Mouse (Mus musculus): ENCODE measurements at regions not wholly inside any gene's neighbourhood (a gene's known extent, or its start where the extent isn't known, plus 50 kb on each side); places are given as distances from the start of the nearest gene placed in this dataset.

- no peaks in the 10 kb centered on the region for H3K36me3 ChIP-seq (ENCODE audit: control insufficient read depth, insufficient read depth, low read length)
- H3K9ac ChIP-seq (ENCODE audit: low read depth, low read length, severe bottlenecking) = no peak overlapping the region
- H3K27me3 ChIP-seq (ENCODE audit: control insufficient read depth, insufficient read depth, low read length) = no peaks in the 10 kb centered on the region
- H3K4me2 ChIP-seq (replicated peaks; ENCODE audit: low read depth, low read length, severe bottlenecking) = no peak overlapping the region
- H3K4me3 ChIP-seq (replicated peaks; ENCODE audit: low read length) = no peak overlapping the region
- WGBS = 86% methylated on average over 4 of the region's 4 CpGs
- DNase-seq (ENCODE audit: low spot score) = no peak
- TF ChIP-seq POLR2A (IDR thresholded peaks at IDR 0.05; ENCODE audit: borderline replicate concordance, extremely low read depth, insufficient read depth, insufficient read length) = no peak
- H3K9me3 ChIP-seq (ENCODE audit: control insufficient read depth, low read length) = no peaks in the 10 kb centered on the region
- H3K4me1 ChIP-seq (ENCODE audit: control insufficient read depth, insufficient read depth, low read length) = no peaks in the 10 kb centered on the region; the same call in 1 of the 2 replicates
- no peak for ATAC-seq (ENCODE audit: low FRiP score, low read depth)
- H3K27ac ChIP-seq (replicated peaks; ENCODE audit: low read depth, low read length) = no peak overlapping the region
These were observed 622.3 kb upstream of the Intu start for GRCm38 (mm10) chr3:39908676-39909362.

- H3K27ac ChIP-seq (replicated peaks; ENCODE audit: low read depth, low read length) = no peak overlapping the region
- DNase-seq (ENCODE audit: low spot score) (no peak), ATAC-seq (ENCODE audit: low FRiP score, low read depth) (no peak)
- no peak overlapping the region for H3K4me2 ChIP-seq (replicated peaks; ENCODE audit: low read depth, low read length, severe bottlenecking)
- TF ChIP-seq POLR2A (IDR thresholded peaks at IDR 0.05; ENCODE audit: borderline replicate concordance, extremely low read depth, insufficient read depth, insufficient read length) = no peak
- no peaks in the 10 kb centered on the region for H3K27me3 ChIP-seq (ENCODE audit: control insufficient read depth, insufficient read depth, low read length)
- WGBS = 83% methylated on average over 1 of the region's 1 CpGs
- H3K9ac ChIP-seq (ENCODE audit: low read depth, low read length, severe bottlenecking) = no peak overlapping the region
- H3K9me3 ChIP-seq (ENCODE audit: control insufficient read depth, low read length) = no peaks in the 10 kb centered on the region
- no peaks in the 10 kb centered on the region for H3K36me3 ChIP-seq (ENCODE audit: control insufficient read depth, insufficient read depth, low read length)
- H3K4me1 ChIP-seq (ENCODE audit: control insufficient read depth, insufficient read depth, low read length) = no peaks in the 10 kb centered on the region; the same call in 1 of the 2 replicates
- no peak overlapping the region for H3K4me3 ChIP-seq (replicated peaks; ENCODE audit: low read length)
These were observed 621.4 kb upstream of the Intu start for GRCm38 (mm10) chr3:39909642-39910041.

GRCm38 (mm10) chr3:39918601-39919000, 612.5 kb upstream of the Intu start:
- WGBS = 56% methylated on average over 2 of the region's 2 CpGs
- Histone ChIP-seq H3K4me3 (replicated peaks; ENCODE audit: low read length) (no peak overlapping the region), H3K27me3 (ENCODE audit: control insufficient read depth, insufficient read depth, low read length) (no peaks in the 10 kb centered on the region), H3K27ac (replicated peaks; ENCODE audit: low read depth, low read length) (no peak overlapping the region), H3K9me3 (ENCODE audit: control insufficient read depth, low read length) (no peaks in the 10 kb centered on the region), H3K4me2 (replicated peaks; ENCODE audit: low read depth, low read length, severe bottlenecking) (no peak overlapping the region), H3K9ac (ENCODE audit: low read depth, low read length, severe bottlenecking) (no peak overlapping the region), H3K4me1 (ENCODE audit: control insufficient read depth, insufficient read depth, low read length) (no peaks in the 10 kb centered on the region), H3K36me3 (ENCODE audit: control insufficient read depth, insufficient read depth, low read length) (no peaks in the 10 kb centered on the region)
- no peak for ATAC-seq (ENCODE audit: low FRiP score, low read depth)
- no peak for TF ChIP-seq POLR2A (IDR thresholded peaks at IDR 0.05; ENCODE audit: borderline replicate concordance, extremely low read depth, insufficient read depth, insufficient read length)
- DNase-seq (ENCODE audit: low spot score) = no peak

DNA sequence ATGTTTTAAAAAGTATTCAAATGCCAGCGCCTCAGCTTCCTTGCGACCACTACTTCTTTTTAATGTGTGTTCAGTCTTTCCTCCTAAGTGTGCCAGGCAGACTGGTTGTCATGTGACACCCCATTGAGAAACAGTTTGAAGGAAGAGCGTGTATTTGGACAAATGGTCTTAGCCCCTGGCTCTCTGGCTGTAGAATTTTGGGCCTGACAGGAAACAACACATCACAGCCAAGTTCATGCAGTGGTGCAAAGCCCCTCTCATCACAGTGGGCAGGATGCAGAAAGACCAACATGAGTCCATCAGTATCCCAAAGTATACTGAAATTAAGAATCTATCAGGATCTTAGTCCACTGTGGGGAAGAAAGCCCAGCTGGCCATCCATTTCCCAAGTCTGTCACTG, 605.6 kb upstream of the Intu start:
- DNase-seq (ENCODE audit: low spot score) (no peak), ATAC-seq (ENCODE audit: low FRiP score, low read depth) (no peak)
- Histone ChIP-seq H3K4me2 (replicated peaks; ENCODE audit: low read depth, low read length, severe bottlenecking) (no peak overlapping the region), H3K27me3 (ENCODE audit: control insufficient read depth, insufficient read depth, low read length) (no peaks in the 10 kb centered on the region), H3K27ac (replicated peaks; ENCODE audit: low read depth, low read length) (no peak overlapping the region), H3K9me3 (ENCODE audit: control insufficient read depth, low read length) (no peaks in the 10 kb centered on the region), H3K4me1 (ENCODE audit: control insufficient read depth, insufficient read depth, low read length) (no peaks in the 10 kb centered on the region), H3K4me3 (replicated peaks; ENCODE audit: low read length) (no peak overlapping the region), H3K36me3 (ENCODE audit: control insufficient read depth, insufficient read depth, low read length) (no peaks in the 10 kb centered on the region), H3K9ac (ENCODE audit: low read depth, low read length, severe bottlenecking) (no peak overlapping the region)
- WGBS = 74% methylated on average over 3 of the region's 3 CpGs
- TF ChIP-seq POLR2A (IDR thresholded peaks at IDR 0.05; ENCODE audit: borderline replicate concordance, extremely low read depth, insufficient read depth, insufficient read length) = no peak

DNA sequence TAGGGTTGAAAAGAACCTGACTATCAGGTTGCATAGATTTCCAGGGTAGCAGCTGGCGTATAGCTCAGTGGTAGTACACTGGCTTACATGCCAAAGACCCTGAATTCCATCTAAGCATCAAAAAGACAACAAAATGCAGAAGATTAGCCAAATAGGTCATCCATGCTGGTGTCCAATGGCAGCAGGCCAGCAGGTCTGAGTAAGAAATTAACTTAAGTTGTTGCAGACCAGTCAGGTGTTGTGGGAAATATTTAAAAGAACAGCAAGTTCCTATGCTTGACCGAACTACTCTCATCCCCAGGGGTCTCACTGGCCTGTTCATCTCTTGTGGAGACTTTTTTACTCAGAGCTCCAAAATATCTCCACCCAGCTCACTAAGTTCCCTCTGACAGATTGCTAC, 602.7 kb upstream of the Intu start:
- ATAC-seq (ENCODE audit: low FRiP score, low read depth) = no peak
- WGBS = 83% methylated on average over 2 of the region's 2 CpGs
- no peak overlapping the region for H3K4me3 ChIP-seq (replicated peaks; ENCODE audit: low read length)
- H3K27me3 ChIP-seq (ENCODE audit: control insufficient read depth, insufficient read depth, low read length) = no peaks in the 10 kb centered on the region
- no peaks in the 10 kb centered on the region for H3K36me3 ChIP-seq (ENCODE audit: control insufficient read depth, insufficient read depth, low read length)
- H3K9ac ChIP-seq (ENCODE audit: low read depth, low read length, severe bottlenecking) = no peak overlapping the region
- no peak for DNase-seq (ENCODE audit: low spot score)
- H3K9me3 ChIP-seq (ENCODE audit: control insufficient read depth, low read length) = no peaks in the 10 kb centered on the region
- H3K4me1 ChIP-seq (ENCODE audit: control insufficient read depth, insufficient read depth, low read length) = no peaks in the 10 kb centered on the region
- no peak overlapping the region for H3K27ac ChIP-seq (replicated peaks; ENCODE audit: low read depth, low read length)
- no peak overlapping the region for H3K4me2 ChIP-seq (replicated peaks; ENCODE audit: low read depth, low read length, severe bottlenecking)
- TF ChIP-seq POLR2A (IDR thresholded peaks at IDR 0.05; ENCODE audit: borderline replicate concordance, extremely low read depth, insufficient read depth, insufficient read length) = no peak
